Mouse (Mus musculus): ENCODE measurements around the gene Prss35. TPM values are rescaled to one million over a fixed set of nuclear protein-coding genes. Genes with fewer than 3 reads are reported as not detected.

Gene Prss35
- 0.41 and 0.52 TPM in 2 replicates for polyA plus RNA-seq (2012; rRNA removed; ENCODE audit: low replicate concordance)

GRCm38 (mm10) chr9:86742959-86743911 is at the start of gene Prss35:
TSS of gene Prss35 (plus strand) at chr9:86743649.

DNA sequence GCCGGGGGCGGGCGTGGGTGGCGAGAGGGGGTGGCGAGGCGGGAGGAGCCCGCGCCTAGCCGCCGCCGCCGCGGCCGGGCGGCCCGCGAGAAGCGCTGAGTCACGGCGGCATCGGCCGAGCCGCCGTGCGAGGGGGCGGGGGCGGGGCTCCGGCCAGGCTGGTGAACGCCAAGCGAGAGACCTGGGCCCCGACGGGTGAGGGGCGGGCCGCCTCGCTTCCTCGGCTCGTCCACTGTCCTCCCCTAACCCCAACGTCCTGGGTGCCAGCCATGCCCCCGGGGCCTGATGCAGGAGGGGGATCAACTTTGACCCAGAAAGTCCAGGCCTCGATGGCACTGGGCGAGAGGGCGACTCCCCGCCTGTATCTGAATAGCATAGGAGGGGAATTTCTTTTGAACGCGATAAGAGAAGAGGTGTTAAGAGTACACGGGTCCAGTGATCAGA is 47.6 kb upstream of the Prss35 start, which contains the start of gene Me1:
Gene Me1 (minus strand): TSS at position 136 of the 444 bp plus-strand sequence.

Other genes starting within 250 kb of the Prss35 start
- gene Pgm3, start 171.8 kb upstream of the Prss35 start, polyA plus RNA-seq (2012; rRNA removed; ENCODE audit: low replicate concordance), result 2.7 and 6.5 TPM in 2 replicates
- 0.88 and 1.1 TPM in 2 replicates for gene Rwdd2a, start 171.7 kb upstream of the Prss35 start, polyA plus RNA-seq (2012; rRNA removed; ENCODE audit: low replicate concordance)
- 357 and 546 TPM in 2 replicates for gene Me1, start 47.7 kb upstream of the Prss35 start, polyA plus RNA-seq (2012; rRNA removed; ENCODE audit: low replicate concordance)
- 0.25 and 0.29 TPM in 2 replicates for gene Snap91, start 137.0 kb downstream of the Prss35 start, polyA plus RNA-seq (2012; rRNA removed; ENCODE audit: low replicate concordance)